Mouse (Mus musculus) splenic B cell, adult 2 months (primary cell): ENCODE results near the gene Dner.

Experiments
- DNase-seq: peaks from one replicate; pipeline ENCODE4 v3.0.0-alpha.2; 2011; ENCODE audit warnings: low read depth, low spot score
- H3K27me3 ChIP-seq: 2 replicates; pipeline ENCODE4 v1.6.1; 2012; ENCODE audit warnings: mild to moderate bottlenecking, low read length, moderate library complexity, mixed read lengths; ENCODE audit not compliant: control insufficient read depth, poor library complexity, insufficient read depth, severe bottlenecking
- H3K36me3 ChIP-seq: 2 replicates; pipeline ENCODE4 v1.6.1; 2012; ENCODE audit warnings: mild to moderate bottlenecking, low read length, moderate library complexity, mixed read lengths; ENCODE audit not compliant: control insufficient read depth, poor library complexity, insufficient read depth, severe bottlenecking

Gene Dner

GRCm38 (mm10) chr1:84613119-84613518, 82.9 kb downstream of the Dner start:
- H3K36me3 ChIP-seq = no peaks in the 10 kb centered on the region
- DNase-seq = no peak
- H3K27me3 ChIP-seq = no peaks in the 10 kb centered on the region

- no peaks in the 10 kb centered on the region for H3K27me3 ChIP-seq
- no peak for DNase-seq
Observed at GRCm38 (mm10) chr1:84611331-84611730, 84.7 kb downstream of the Dner start.

DNA sequence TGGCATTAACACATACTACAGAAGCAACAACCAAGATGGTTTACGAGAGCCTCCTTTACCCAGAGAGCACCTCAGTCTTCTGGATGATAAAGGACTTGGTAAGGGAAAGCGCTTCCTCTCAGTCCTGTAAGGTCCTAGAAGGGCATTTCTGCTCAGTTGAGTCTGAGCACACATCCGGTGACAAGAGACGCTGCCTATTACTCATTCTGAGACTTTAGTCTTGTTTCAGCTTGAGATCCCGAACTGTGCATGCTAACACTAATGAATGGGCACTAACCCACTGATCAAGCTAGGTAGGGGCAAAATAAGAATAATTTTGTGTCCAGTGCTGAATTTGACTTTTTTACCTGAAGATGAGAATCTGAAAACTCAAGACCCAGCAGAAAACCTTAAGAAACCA, 97.0 kb downstream of the Dner start:
- Histone ChIP-seq H3K36me3 (no peaks in the 10 kb centered on the region), H3K27me3 (no peaks in the 10 kb centered on the region)
- no peak for DNase-seq

More at GRCm38 (mm10) chr1:84611331-84611730, 84.7 kb downstream of the Dner start:
- H3K36me3 ChIP-seq = no peaks in the 10 kb centered on the region

DNA sequence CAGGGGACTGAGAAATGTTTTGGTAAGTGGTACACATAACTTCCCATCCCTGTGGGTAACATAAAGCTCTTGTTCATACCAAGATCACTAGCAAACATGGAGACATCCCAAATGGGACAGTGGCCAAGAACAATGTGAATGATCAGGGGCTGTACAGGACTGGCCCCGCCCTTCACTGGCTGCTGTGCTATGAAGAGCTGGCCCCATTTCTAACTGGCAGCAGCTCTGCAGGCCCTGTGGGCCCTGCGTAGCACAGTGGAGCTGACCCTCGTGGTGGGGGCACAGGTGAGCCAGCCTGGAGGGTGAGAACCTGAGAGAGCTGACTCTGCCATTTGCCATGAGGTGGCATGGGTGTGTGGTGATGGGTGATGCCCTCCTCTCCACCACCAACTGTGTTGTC, 100.0 kb downstream of the Dner start:
- no peak for DNase-seq
- Histone ChIP-seq H3K27me3 (no peaks in the 10 kb centered on the region), H3K36me3 (no peaks in the 10 kb centered on the region)

- no peak for DNase-seq
- Histone ChIP-seq H3K27me3 (no peaks in the 10 kb centered on the region), H3K36me3 (no peaks in the 10 kb centered on the region)
Observed at GRCm38 (mm10) chr1:84592394-84592793, 103.6 kb downstream of the Dner start.

- no peaks in the 10 kb centered on the region for H3K27me3 ChIP-seq
- DNase-seq = no peak
- no peaks in the 10 kb centered on the region for H3K36me3 ChIP-seq
Observed at GRCm38 (mm10) chr1:84590534-84590933, 105.5 kb downstream of the Dner start.

DNA sequence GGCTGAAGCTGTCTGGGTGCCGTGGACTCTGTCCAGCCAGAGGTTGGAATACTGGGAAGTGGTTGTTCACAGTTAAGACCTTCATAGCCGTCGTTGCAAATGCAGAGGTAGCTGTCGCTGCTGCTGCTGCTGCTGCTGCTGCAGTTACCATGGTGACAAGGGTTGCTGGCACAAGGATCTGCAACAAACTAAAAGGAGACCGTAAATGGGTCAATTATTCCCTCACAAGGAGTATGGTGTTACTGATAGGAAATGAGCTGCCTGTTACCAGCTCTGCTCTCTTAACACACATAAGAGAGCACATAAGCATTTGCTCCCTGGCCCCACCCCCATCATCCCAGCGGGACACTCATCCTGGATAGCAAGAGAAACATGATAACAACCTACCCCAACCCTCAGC, 110.6 kb downstream of the Dner start:
- Histone ChIP-seq H3K27me3 (no peaks in the 10 kb centered on the region), H3K36me3 (no peaks in the 10 kb centered on the region)
- DNase-seq = no peak

- DNase-seq = no peak
- H3K36me3 ChIP-seq = no peaks in the 10 kb centered on the region
Observed at GRCm38 (mm10) chr1:84581812-84582211, 114.2 kb downstream of the Dner start.

GRCm38 (mm10) chr1:84561841-84562240, 134.2 kb downstream of the Dner start:
- Histone ChIP-seq H3K27me3 (no peaks in the 10 kb centered on the region), H3K36me3 (no peaks in the 10 kb centered on the region)

More at GRCm38 (mm10) chr1:84581812-84582211, 114.2 kb downstream of the Dner start:
- no peaks in the 10 kb centered on the region for H3K27me3 ChIP-seq

GRCm38 (mm10) chr1:84561387-84561786, 134.6 kb downstream of the Dner start:
- H3K27me3 ChIP-seq = no peaks in the 10 kb centered on the region
- no peaks in the 10 kb centered on the region for H3K36me3 ChIP-seq
- DNase-seq = no peak

More at GRCm38 (mm10) chr1:84561841-84562240, 134.2 kb downstream of the Dner start:
- no peak for DNase-seq

DNA sequence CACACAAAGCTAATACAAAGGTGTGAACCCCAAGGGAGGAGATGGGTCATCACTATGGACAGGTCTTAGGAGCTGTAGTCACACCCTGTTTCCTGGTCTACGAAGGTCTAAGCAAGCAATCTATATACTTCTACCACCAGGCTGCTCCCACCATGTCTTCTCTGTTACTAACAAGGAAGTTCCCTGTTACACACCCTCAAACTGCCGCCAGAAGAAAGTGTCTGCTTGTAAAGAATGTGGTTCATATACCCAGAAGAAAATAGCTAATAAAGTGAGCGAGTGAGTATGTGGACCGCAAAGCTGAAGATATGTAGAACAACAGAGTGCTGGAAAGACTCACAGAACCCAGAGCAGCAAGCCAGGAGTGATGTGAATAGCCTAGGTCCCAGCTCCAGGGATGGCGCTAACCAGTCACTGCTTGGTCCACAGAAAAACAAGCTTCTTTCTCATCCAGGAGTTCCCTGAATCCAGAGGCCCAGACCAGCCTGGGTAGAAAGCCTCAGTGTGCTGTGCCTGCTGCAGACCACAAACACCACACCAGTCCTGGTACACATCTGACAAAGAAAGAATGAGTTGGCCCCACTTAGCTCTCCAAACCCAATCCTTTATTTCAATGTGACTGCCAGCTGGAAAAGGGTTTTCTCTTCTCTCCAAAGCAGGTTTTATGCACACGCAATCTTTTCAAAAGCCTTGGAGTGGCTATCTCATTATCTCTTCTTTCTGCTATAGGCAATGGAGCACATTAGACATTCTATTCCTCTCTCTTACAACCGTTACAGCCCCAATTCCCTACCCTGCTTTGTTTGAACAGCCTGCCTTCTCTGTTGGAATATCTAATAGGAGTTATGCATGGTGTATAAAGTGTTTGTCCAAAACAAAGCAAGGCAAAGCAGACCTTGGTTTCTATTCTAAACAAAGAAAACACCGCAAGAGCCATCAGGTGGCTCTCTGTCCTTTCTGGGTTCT, 139.2 kb downstream of the Dner start:
- no peak for DNase-seq
- Histone ChIP-seq H3K27me3 (no peaks in the 10 kb centered on the region), H3K36me3 (no peaks in the 10 kb centered on the region)

DNA sequence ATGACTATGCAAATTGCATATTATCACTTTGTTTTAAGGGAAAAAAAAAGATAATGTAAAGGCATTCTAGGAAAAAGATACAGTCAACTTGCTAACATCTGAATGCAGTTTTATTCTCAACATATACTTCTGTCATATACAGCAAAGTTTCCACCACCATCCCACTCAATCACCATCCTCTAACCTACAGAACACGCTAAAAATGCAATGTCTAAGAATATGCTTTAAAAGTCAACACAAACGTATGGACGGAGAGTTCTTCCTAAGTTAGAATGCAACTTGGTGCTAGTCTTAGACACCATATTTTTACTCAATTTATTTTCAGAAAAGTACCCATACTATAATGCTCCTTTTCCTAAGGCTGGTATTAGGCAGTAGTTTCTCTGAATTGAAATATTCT, 144.0 kb downstream of the Dner start:
- no peak for DNase-seq
- Histone ChIP-seq H3K27me3 (no peaks in the 10 kb centered on the region), H3K36me3 (no peaks in the 10 kb centered on the region)

- no peaks in the 10 kb centered on the region for H3K27me3 ChIP-seq
- DNase-seq = no peak
- no peaks in the 10 kb centered on the region for H3K36me3 ChIP-seq
Observed at GRCm38 (mm10) chr1:84550065-84550368, 146.0 kb downstream of the Dner start.

DNA sequence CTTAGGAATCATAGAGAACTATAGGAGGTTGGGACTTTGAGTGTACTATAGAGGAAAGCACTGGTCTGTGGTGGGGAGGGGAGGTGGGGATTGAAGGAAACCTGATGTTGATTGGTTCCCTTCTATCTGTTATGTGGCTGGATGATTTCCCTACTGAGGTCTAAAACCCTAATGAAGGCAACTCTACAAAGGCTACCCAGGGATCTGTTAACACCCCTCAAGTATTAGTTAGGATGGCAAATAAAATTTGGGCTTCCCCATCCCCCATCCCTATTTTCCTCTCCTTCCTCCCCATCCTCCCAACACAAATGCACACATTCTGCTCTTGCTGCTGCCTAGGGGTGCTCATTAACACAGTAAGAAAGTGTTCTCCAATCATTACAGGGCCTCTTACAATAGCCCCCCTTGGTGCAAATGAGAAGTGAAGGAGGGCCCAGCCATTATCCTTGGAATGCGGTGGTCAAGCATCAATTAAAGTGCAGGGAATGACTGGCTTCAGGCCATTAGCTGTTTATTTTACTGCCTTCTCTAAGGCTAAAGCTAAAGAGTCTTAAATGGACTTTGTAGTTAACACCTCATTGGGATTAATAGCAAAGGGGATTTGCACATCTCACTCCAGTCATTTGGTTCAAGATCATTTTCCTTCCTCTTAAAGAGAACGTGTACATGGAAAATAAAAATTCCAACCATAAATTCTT, 146.5 kb downstream of the Dner start:
- Histone ChIP-seq H3K27me3 (no peaks in the 10 kb centered on the region), H3K36me3 (no peaks in the 10 kb centered on the region)
- DNase-seq = no peak

- DNase-seq = no peak
- Histone ChIP-seq H3K27me3 (no peaks in the 10 kb centered on the region), H3K36me3 (no peaks in the 10 kb centered on the region)
Observed at GRCm38 (mm10) chr1:84536069-84536468, 160.0 kb downstream of the Dner start.
